Mouse (Mus musculus) thymus, adult 18-20 months (tissue): ENCODE measurements around the gene Nisch.
A peak's percentile ranks its signal among the peaks of the same experiment; 100 is the strongest.

ENCODE experiments used
- DNase-seq, 2 experiments: peaks; one replicate each; pipeline ENCODE4 v3.0.0; 2022; ENCODE audit warnings: mixed read lengths in 2 of 2

Gene Nisch

DNA sequence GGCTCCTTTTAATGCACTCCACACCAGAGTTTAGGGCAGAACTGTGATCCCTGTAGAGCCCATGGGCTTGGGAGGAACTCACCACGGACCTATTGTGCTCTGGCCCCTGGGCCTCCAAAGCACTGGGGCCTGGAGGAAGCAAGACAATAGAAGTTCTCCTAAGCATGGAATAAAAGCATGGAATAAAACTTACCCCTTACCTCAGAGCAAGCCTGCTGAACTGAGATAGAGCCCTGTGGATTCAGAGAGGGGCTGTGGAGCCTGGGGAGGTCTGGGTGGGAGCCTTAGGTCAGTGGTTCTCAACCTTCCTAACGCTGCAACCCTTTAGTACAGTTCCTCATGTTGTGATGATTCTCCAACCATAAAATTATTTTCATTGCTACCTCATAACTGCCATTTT lies at the start of gene Nisch:
TSS of gene Nisch (minus strand) at position 101 of the 400 bp plus-strand sequence.
- DNase-seq, result no peak

DNA sequence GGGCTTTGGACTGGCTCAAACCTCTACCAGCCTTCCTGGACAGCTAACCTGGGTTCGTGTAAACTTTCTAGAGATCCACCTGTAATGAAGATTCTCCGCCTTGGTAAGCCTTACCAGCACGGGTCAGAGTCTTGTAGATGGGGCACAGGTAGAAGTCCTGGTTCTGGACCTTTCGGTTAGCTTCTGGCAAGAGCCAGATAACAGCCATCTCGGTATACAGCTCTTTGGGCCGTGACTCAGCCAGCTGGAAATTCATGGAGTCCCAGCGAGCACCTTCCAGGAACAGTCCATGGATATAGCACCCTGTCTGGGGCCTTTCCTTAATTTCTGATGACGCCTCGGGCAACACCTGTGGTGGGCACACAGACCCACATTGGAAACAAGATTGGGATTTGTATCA lies 44.2 kb upstream of the Nisch start:
- no peak for DNase-seq

DNA sequence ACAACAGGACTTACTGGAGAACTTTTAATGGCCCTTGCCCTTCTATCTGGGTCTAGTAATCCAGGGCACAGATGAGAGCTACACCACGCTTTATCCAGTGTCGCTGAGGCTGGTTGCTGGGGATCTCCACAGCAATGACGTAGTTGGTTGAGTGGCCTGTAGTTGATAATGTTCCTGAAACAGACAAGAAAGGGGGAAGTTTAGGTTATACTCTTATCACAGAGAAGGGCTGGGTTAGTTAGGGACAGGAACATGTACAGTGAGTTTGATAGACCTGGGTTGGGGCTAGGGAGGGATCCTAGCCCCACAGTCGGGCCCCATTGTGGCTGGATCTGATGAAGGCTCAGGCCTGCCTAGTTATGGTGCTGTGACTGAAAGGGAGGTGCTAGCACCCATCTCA lies 43.6 kb upstream of the Nisch start:
- DNase-seq, result no peak

DNA sequence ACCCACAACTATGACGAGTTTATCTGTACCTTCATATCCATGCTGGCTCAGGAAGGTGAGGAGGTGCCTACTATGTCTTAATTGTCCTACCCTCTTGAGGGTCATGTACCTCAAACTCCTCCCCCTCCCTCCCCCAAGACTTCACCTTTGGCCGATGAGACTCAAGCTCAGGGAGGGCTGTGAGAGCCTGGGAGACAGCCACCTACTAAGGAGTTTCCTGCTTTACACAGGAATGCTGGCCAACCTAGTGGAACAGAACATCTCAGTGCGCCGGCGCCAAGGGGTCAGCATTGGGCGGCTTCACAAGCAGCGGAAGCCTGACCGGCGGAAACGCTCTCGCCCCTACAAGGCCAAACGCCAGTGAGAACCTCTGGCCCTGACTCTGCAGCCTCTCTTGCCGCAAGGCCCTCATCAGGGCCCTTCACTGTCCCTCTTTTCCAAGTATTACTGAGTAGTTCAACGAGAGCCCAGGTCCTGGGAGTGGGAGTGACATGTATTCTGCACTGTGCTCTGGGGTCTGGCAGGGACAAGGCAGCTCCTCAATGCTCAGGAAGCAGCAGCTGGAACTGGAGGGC lies 41.8 kb upstream of the Nisch start:
- no peak for DNase-seq

DNA sequence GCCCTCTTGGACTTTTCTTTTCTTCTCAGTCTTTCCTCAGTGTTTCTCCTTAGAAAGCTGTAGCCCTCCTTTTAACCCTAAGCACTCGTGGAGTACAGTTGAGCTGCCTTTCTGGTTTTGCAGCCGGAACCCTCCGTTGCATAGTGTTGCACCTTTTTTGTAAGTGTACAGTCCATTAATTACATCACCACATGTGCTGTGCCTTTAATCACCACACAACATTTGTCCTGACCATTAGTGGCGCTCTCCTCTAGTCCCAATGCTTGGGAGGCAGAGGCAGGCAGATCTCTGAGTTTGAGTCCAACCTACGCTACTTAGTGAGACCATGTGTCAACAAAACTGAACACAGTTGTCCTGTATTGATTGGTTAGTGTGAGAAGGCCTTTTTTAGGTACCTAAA lies 35.3 kb upstream of the Nisch start:
- DNase-seq, result no peak

DNA sequence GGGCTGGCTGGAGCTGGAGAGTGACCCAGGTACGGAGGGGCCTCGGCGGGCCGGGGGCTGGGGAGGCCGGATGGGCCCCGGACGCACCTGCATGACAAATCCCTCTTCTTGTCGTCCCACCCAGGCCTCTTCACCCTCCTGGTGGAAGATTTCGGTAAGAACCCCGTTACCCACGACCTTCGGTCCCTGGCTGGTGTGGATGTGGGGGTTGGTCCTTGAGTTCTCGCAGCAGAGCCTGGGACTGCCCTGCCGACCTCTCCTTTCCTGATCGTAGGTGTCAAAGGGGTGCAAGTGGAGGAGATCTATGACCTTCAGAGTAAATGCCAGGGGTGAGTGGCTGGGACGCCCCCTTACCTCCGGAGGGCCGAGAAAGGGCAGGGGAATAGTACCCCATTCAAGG lies 34.9 kb upstream of the Nisch start:
- DNase-seq, result no peak

DNA sequence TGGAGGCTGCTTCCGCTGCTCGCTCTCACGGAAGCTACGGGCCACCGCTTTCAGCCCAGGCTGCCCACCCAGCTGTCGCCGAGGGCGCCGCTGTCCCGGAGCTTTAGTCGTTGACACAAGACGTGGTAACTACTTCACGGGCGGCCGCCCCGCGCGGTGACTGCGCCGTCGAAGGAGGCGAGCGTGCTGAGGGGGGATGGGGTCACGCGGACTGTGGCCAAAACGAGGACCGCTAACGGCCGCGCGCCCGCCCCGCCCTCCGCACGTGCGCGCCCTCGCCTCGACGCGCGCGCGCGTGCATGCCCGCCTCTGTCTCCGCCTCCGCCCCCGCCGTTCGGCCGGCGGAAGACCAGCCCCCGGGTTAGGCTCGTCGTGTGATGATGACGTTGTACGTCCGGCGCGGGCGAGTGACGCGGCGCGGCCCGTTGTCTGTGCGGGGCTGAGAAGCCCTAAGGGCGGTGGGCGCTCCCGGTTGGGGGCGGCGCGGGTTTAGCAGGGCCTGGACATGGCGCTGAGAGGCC lies 34.4 kb upstream of the Nisch start, which contains the start of the genes Phf7 and Bap1:
TSS of gene Phf7 (minus strand) at position 234 of the 521 bp plus-strand sequence.
TSS of gene Bap1 (plus strand) at position 367 of the 521 bp plus-strand sequence.
- DNase-seq, result peak; percentile 88 to 90

DNA sequence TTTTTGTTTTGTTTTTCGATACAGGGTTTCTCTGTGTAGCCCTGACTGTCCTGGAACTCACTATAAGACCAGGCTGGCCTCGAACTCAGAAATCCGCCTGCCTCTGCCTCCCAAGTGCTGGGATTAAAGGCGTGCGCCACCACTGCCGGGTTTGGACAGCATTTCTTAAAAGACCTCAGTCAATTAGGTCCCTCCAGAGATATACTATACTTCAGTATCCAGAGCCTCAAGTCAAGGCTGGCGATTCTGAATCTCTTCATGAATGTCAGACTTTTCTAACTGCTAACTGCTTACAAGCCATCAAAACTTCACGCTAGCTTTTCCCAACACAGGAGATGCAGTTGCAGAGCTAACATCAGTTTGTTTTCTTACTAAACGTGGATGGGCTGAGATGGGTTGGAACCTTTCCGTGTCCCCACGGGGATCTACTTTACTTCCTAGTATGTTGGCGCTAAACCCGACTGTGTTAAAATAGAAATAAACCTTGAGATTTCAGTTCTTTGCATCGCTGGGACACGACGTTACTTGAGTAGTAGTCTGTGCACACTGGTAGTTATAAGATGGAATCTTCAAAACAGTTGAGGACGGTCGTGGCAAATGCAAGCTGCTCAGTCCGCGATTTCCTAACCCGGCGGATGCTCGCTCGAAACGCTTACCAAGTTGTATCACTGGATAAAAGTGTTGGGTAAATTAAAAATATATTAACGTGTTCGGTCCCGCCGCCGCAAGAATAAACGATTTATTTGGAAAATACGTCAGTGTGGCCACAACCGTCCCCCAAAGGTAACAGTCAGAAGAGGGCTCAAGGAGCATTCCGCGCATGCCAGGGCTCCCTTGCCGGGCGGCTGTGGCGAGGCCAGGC lies 33.7 kb upstream of the Nisch start:
- no peak for DNase-seq

DNA sequence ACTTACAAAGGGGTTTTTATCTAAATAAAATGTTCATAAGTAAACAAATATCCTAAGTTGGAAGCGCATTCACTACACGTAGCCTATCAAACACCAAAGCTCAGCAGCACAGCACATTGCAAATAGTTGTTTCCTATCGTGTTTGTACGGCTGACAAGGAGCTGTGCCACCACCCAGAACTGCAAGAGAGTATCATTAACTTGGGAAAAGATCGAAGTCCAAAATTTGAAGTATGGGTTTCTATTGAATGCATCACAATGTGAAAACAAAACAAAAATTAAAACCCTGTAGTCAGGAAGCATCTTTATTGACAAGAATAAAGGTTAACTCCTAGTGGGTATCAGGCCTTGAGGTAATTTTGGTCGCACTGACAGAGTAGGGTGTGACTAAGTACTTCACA lies 31.6 kb upstream of the Nisch start:
- DNase-seq, result no peak

DNA sequence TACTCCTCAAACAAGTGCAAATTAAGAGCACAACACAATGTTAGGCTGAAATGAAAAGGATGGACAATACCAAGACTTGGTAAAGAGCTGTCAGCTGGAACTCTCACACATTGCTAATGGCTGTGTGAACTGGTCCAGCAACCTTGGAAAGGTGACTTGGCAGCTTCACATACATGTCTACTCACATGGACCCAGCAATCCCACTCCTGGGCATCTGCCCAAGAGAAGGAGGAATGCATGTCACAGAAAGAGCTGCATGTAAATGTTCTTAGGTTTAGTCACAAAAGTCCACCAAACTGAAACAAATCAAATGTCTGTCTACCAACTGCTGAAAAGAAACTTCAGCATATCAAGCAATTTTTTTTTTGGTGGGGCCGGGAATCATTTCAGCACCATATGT lies 29.2 kb upstream of the Nisch start:
- DNase-seq, result no peak

DNA sequence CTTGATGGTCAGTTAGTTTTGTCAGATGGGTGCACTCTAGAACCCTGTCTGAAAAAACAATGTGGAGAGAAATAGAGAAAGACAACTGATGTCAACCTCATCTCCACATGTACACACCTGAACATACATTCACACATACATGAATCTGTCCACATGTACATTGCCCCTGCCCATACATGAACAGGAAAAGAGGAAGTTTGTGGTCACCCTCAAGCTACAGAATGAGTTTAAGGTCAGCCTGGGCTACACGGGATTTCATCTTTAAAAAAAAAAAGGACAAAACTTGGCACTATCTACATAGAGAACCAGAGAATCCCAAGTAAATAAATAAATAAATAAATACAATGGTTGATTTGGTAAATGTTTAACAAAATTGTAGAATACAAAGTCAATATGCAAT lies 28.0 kb upstream of the Nisch start:
- DNase-seq, result no peak

DNA sequence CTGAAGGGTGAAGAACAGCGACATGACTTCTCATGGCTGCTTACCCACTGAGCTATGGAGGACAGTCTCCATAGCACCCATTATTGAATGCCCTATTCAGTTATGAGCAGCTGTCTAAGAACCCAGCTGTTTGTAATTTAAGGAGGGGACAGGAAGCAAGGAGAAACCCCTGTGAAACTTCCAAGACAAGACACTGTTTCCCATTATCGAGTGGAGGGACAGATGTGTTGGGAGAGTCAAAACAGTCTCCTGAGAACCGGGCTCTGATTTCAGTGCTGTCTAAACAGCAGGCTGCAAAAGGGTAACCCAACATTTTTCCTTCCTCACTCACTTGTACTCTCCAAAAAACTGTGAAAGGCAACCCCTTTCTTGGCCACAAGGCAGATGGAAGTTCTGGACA lies 23.8 kb upstream of the Nisch start:
- no peak for DNase-seq

DNA sequence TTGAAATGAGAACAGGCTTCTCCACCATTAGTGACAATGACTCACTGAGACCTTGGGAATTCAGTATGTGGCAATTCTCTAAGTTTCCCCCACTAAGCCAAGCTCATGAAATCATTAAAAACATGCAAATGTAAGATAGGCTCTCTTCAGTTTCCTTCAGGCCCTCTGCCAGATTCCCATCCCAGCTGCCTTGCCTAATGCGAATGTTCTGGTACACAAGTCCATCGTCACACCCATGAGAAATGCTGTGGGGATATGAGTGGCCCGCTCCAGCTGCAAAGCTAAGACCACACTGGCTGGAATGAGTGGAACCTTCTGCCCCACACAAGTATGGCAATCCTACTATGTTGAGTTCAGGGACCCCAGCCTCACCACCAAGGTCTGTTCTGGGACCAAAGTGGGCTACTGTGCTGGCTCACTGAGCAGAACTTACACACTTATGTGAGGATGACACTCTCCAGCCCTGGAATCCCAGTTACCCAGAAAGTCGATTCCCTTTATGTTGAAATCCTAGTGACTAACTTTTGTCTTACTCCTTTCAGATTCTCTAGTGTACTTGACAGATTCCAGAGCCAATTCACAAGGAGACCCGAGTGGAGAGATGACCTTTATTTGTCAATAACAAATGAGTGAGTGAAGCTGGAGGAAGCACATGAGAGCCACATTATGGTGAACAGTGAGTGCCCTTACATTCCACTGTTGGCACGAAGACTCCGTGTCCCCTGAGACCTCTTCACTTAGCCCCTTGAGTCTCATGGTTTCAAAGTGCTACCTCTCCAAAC lies 20.5 kb upstream of the Nisch start:
- no peak for DNase-seq

DNA sequence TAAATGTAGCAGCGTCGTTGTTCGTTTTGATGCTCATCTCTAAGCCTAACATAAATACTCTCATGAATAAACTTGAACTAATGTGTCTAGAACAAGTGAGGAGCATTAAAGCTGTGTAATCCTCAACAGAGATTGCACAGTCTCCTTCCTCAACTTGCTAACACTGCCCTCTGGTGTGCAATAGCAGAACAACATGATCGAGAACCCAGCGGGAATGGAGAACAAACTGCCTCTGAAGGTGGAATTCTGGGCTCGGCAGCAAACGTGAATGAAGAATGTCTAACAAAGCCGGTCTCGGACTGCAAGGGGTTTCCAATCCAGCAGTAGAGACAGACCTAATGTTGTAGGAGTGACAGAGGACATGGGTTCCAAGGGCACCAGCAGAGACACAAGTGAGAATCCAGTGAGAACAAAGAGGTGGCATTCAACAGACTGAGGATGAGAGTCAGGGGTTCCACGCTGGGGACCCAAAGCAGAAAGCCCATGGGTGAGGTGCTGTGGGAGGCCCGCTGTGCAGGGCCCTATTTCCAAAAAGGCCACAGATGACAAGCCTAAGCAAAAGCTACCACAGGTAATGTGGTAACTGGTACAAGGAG lies 17.3 kb upstream of the Nisch start:
- peak in 1 of 2 experiments; percentile 23 for DNase-seq

DNA sequence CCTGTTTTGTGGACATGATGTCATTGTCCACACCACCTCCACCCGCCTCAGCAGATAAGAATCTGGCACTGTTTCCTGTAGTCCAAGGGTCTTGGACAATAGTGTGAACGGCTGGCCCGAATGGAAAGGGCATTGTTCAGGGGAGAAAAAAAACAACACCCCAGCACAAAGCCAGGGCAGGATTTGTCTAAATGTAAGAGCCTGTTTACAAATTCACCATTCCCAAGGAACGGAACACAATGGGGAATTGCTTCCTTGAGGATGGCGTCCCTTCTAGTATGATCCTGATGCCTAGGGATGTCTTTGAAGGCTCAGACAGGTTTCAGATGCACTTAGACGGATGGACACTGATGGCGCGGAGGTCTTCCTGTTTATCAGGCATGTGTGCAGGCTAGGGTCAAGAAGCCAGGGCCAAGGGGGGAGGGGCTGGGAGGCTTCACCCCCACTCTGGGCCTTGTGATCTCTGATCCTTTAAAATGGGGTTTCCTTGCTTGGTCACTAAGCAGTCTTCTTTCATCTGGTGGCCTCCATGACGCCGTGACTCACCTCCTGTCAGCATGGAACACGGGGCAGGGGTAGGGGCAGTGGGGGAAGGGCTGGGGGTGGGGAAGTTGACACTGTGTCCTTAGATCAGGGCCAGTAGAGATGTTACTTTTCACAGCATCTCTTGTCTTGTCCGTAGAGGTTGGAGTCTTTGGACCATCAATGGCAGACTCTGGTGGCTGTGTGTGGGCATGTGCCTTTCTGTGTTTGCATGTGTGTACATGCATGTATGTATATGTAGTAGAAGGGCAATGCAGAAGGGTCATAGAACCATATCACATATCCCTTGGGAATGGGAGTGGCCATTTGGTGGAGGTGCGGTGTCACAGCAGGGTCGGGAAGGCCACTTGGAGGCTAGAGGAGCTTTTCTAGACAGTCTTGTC lies 16.6 kb upstream of the Nisch start:
- no peak for DNase-seq

DNA sequence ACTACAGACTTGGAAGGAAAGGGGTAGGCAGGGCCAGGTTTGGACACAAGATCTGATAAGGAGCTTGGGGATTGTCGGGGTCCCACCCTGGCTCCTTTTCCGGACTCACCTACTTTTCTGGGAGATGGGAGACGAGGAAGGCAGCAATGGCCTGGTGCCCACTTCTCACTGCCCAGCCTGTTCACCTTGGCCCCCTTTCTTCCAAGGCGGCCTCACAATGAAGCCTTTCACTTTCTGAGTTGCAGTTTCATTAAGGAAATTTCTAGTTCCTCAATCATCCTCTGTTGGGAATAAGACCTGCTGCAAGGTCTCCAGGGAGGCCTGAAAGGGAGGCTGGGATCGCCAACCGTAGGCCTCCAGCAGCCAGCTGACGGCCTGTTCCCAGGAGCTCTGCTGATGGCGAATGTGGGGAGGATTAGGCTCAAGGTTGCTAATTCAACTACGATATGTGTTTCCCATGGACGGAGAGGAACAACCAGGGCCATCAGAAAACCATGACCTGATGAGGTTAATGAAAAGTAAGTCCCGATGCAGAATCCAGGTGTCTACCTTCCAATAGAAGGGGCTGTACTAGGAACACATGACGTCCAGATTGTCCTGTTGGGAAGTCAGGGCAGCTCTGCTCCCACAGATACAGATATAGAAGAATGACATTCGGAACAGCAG lies 15.8 kb upstream of the Nisch start:
- DNase-seq, result no peak

DNA sequence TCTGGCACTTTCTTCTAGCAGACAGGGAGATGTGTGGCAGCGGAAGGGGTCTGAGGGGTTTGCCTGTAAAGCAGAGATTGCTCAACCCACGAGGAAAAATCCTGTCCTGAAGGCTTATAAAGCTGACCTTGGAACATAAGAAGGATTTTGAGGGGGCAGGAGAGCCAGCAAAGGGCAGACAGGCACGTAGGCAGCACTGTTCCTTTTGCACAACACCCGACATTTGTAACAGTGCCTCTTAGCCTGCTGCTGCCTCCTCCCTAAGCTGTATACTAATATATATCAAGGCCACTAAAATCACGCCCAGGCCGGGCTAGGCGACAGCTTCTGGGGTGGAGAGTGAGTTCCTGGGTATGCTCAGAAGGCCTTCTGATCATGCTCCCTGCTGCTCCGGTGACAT lies 13.7 kb upstream of the Nisch start:
- no peak for DNase-seq

DNA sequence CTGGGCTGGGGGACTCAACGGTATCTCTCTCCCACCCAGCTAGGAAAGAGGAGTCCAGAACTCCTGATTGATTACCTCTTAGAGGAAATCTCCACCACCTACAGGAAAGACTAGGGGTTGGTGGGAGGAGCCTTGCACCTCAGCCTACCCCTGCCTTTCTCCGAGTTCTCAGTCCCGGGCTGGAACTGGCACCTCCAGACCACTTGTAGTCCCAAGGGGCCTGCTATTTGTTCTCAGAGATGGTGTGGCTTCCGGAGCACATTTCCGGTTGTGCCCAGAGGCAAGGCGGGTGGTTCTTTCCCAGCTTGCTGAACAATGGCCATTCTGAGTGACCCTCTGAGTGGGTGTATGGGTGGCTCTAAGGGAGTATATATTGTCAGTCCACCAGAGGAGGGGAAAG lies 11.5 kb upstream of the Nisch start:
- DNase-seq, result no peak

DNA sequence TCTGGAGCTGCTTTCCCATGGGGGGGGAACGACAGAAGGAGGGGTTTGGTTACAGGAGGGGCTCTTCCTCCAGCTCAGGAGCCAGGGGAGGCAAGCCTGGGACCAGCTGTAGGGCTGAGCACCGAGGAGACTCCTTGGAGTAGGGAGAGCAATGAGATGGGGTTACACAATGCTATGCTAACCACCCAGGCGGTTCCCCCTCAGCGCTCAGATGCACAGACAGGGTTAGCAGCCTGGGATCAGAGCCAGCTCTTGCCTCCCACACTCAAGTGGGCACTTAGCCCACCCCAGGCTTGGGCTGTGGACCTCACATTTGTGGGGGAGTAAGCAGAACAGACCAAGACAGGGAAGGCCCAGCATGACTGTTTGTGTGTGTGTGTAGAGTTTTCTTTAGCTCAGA lies 10.2 kb upstream of the Nisch start:
- DNase-seq, result no peak

DNA sequence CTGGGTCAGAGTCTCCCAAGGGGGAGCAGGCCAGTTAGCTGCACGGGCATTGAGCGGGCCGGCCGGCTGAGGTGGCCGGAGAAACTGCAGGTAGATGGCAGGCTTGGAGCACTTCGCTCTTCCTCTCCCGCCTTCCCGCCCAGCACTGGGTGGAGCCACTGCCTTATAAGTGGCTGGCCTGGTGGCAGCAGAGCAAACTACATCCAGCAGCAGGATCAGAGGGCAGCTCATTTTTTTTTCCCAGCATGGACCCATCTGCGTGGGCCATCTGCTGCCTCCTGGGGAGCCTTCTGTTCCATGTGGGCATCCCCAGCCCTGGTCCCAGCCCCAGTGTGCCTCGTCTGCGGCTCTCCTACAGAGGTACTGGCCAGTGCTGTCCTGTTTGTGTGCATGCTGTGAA lies 920 bp upstream of the Nisch start, which contains the start of gene Sema3g:
TSS of gene Sema3g (plus strand) at position 195 of the 400 bp plus-strand sequence.
- no peak for DNase-seq
